Mouse (Mus musculus) forebrain, embryonic 11.5 days (tissue): ENCODE results near the gene Tbkbp1. TPM values are rescaled to one million over a fixed set of nuclear protein-coding genes. Genes with fewer than 3 reads are reported as not detected.
A peak's percentile ranks its signal among the peaks of the same experiment; 100 is the strongest.

Experiments
- ATAC-seq: fragments of 200-750 bp; cut with Nextera tagmentation; replicated peaks from 2 replicates; pipeline ENCODE4 v1.8.0; 2017; ENCODE audit warnings: moderate TSS enrichment; ENCODE audit not compliant: low FRiP score
- DNase-seq: peaks from one replicate; pipeline ENCODE4 v3.0.0-alpha.2; 2017; ENCODE audit warnings: low spot score
- H3K27ac ChIP-seq: fragments of 300-500 bp; sonication (generic); 2 replicates; pipeline ENCODE4 v1.5.1; 2014; ENCODE audit warnings: low read depth, low read length
- H3K27me3 ChIP-seq: fragments of 300-500 bp; sonication (generic); 2 replicates; pipeline ENCODE4 v1.6.1; 2014; ENCODE audit warnings: mild to moderate bottlenecking, low read length, mixed read lengths; ENCODE audit not compliant: control insufficient read depth, insufficient read depth
- H3K36me3 ChIP-seq: fragments of 300-500 bp; sonication (generic); 2 replicates; pipeline ENCODE4 v1.6.1; 2014; ENCODE audit warnings: mild to moderate bottlenecking, low read length, moderate library complexity, mixed read lengths; ENCODE audit not compliant: control insufficient read depth, insufficient read depth
- H3K4me1 ChIP-seq: fragments of 300-500 bp; sonication (generic); replicated peaks from 2 replicates; pipeline ENCODE4 v1.6.1; 2014; ENCODE audit warnings: low read length, mixed read lengths; ENCODE audit not compliant: control insufficient read depth, insufficient read depth
- H3K4me2 ChIP-seq: fragments of 300-500 bp; sonication (generic); 2 replicates; pipeline ENCODE4 v1.6.1; 2014; ENCODE audit warnings: low read depth, mild to moderate bottlenecking, low read length, moderate library complexity, mixed read lengths; ENCODE audit not compliant: severe bottlenecking
- H3K4me3 ChIP-seq: fragments of 300-500 bp; sonication (generic); 2 replicates; pipeline ENCODE4 v1.5.1; 2014; ENCODE audit warnings: low read depth, low read length
- H3K9ac ChIP-seq: fragments of 300-500 bp; sonication (generic); 2 replicates; pipeline ENCODE4 v1.6.1; 2014; ENCODE audit warnings: low read length
- H3K9me3 ChIP-seq: fragments of 300-500 bp; sonication (generic); 2 replicates; pipeline ENCODE4 v1.6.1; 2016; ENCODE audit warnings: low read length, mixed read lengths; ENCODE audit not compliant: control insufficient read depth
- WGBS: fragments of 180-500 bp; shearing (Covaris S2); extraction: QIAGEN DNeasy Blood & Tissue Kit; methylation state at CpG from one replicate; pipeline ENCODE4 v1.1.7; 2014; 5-methylcytosine and 5-hydroxymethylcytosine counted together
- polyA plus RNA-seq: library from polyadenylated mRNA; unstranded; fragments of >200 nt; fragmentation: Nextera tagmentation; extraction: Ambion mirVana; gene quantifications from 2 replicates; pipeline ENCODE4 v1.2.1, GENCODE M21; 2014

The Tbkbp1 gene
- polyA plus RNA-seq, 1 experiment from 2014 or later: 5.4 TPM

DNA sequence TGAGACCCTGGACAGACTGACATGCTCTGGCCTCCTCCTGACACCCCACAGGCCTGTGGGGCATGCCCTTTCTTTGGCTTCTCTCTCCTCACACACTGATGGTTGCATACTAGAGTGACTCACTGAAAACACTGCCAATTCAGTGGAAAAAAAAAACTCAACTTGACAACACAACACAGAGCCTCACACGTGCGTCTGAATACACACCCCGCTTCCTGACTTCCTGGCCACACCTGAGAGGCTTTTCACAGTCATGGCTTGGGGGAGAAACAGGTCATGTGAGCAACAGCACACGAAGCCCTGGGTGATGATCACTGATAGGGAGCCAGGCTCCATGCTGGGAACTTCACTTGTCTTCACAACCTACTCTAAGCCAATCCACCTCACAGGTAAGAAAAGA lies 10.5 kb downstream of the Tbkbp1 start:
- ATAC-seq: no peak
- H3K4me2 ChIP-seq: no peak overlapping the region

GRCm38 (mm10) chr11:97139256-97139655 lies 12.0 kb downstream of the Tbkbp1 start:
- H3K27ac ChIP-seq: no peak overlapping the region
- H3K27me3 ChIP-seq: peaks cover 13% of the 10 kb centered on the region; the same call in 1 of the 2 replicates
- peaks cover 19% of the 10 kb centered on the region for H3K4me1 ChIP-seq
- WGBS: 5% methylated on average over 14 of the region's 15 CpGs
- no peaks in the 10 kb centered on the region; the same call in 1 of the 2 replicates for H3K36me3 ChIP-seq
- peak overlapping the region; percentile 78 for H3K4me2 ChIP-seq
- DNase-seq (no peak), ATAC-seq (peak; percentile 30; the same call in 1 of the 2 replicates)
- no peaks in the 10 kb centered on the region for H3K9me3 ChIP-seq
- peak overlapping the region; percentile 48 for H3K9ac ChIP-seq
- H3K4me3 ChIP-seq: peak overlapping the region; percentile 33

More for the DNA sequence above, 10.5 kb downstream of the Tbkbp1 start:
- H3K36me3 ChIP-seq: no peaks in the 10 kb centered on the region; the same call in 1 of the 2 replicates
- 84% methylated on average over 4 of the region's 4 CpGs for WGBS
- H3K4me3 ChIP-seq: no peak overlapping the region
- H3K9ac ChIP-seq: no peak overlapping the region
- H3K27ac ChIP-seq: no peak overlapping the region
- H3K27me3 ChIP-seq: peaks cover 13% of the 10 kb centered on the region; the same call in 1 of the 2 replicates
- DNase-seq: no peak
- peaks cover 19% of the 10 kb centered on the region for H3K4me1 ChIP-seq
- H3K9me3 ChIP-seq: no peaks in the 10 kb centered on the region

GRCm38 (mm10) chr11:97138554-97139226 lies 12.6 kb downstream of the Tbkbp1 start:
- Histone ChIP-seq H3K4me1 (peaks cover 19% of the 10 kb centered on the region), H3K27ac (no peak overlapping the region), H3K9me3 (no peaks in the 10 kb centered on the region), H3K27me3 (peaks cover 13% of the 10 kb centered on the region; the same call in 1 of the 2 replicates), H3K4me3 (peak overlapping the region; percentile 33), H3K9ac (peak overlapping the region; percentile 48), H3K4me2 (peak overlapping the region; percentile 78), H3K36me3 (no peaks in the 10 kb centered on the region; the same call in 1 of the 2 replicates)
- ATAC-seq (peak; percentile 49; the same call in 1 of the 2 replicates), DNase-seq (peak; percentile 73)
- 8% methylated on average over 64 of the region's 69 CpGs for WGBS

- ATAC-seq: no peak
- DNase-seq: no peak
- 71% methylated on average over 5 of the region's 5 CpGs for WGBS
- H3K4me2 ChIP-seq: no peak overlapping the region
- H3K9me3 ChIP-seq: no peaks in the 10 kb centered on the region
- no peaks in the 10 kb centered on the region; the same call in 1 of the 2 replicates for H3K36me3 ChIP-seq
- no peak overlapping the region for H3K4me3 ChIP-seq
- H3K27me3 ChIP-seq: peaks cover 7% of the 10 kb centered on the region
- H3K9ac ChIP-seq: no peak overlapping the region
- no peak overlapping the region for H3K27ac ChIP-seq
- peaks cover 6% of the 10 kb centered on the region for H3K4me1 ChIP-seq
These were observed 18.0 kb downstream of the Tbkbp1 start for GRCm38 (mm10) chr11:97133270-97133669.

DNA sequence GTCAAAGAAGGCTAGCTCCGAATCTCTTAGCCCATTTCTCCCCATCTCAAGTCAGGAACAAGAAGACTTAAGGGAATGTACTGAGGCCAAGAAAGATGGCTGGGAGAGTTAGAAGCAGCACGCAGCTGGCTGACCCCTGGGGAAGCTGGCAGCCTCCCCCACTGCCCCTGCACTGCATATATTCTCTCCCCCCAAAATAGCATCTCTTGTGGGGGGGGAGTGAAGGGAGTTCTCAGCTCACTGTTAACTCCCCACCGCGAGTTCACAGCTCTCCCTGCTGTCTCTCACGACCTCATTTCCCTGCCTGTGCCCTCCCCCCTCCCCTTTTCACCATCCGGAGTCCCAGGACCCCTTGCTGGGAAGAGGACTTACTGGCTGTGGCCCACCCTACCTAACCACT lies 19.1 kb downstream of the Tbkbp1 start:
- Histone ChIP-seq H3K36me3 (no peaks in the 10 kb centered on the region), H3K4me3 (no peak overlapping the region), H3K9ac (no peak overlapping the region), H3K4me1 (no peaks in the 10 kb centered on the region), H3K9me3 (no peaks in the 10 kb centered on the region), H3K4me2 (no peak overlapping the region), H3K27me3 (peaks cover 4% of the 10 kb centered on the region), H3K27ac (no peak overlapping the region)
- 21% methylated on average over 6 of the region's 6 CpGs for WGBS
- DNase-seq: no peak
- no peak for ATAC-seq

DNA sequence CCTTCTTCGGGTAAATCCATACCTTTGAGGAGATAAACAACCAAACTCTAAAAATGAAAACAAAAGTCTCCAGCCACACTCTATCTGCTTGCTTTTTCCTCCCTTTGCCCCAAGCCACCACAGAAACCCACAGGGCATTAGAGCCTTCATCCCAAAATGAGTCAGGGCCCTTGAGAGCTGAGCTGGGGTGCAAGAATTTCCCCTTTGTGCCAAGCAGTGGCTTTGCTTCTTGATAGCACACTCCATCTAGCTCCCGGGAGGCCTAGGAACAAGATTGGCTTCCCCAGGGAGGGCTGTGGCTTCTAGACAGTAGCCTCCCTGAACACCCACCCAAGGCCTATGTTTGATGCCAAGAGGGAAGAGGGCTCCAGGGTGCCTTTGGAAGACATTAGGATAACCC lies 19.6 kb downstream of the Tbkbp1 start:
- no peak overlapping the region for H3K4me3 ChIP-seq
- 81% methylated on average over 2 of the region's 2 CpGs for WGBS
- no peak for DNase-seq
- H3K4me2 ChIP-seq: no peak overlapping the region
- H3K27me3 ChIP-seq: peaks cover 4% of the 10 kb centered on the region
- no peak overlapping the region for H3K27ac ChIP-seq
- 0 out of 2 replicates have a peak, but pooled peaks cover 2% of the 10 kb centered on the region for H3K4me1 ChIP-seq
- H3K9ac ChIP-seq: no peak overlapping the region
- H3K9me3 ChIP-seq: no peaks in the 10 kb centered on the region
- H3K36me3 ChIP-seq: no peaks in the 10 kb centered on the region
- ATAC-seq: no peak

DNA sequence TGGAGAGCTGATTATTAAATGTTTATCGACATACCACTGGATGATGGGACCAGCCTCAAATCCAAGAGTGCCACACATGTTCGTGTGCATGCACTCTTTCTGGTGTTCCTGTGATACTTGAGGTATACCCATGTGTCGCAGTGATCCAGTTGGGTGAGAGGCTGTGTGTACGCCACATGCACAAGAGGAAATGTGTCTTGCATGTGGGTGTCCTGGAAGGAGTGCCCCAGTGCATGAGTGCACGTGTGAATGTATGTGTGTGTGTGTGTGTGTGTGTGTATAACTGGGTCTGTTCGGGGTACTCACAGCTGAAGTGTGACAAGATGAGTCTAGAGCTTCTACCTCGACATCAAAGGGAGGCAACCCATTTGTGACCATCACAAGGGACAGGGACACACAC lies 21.0 kb downstream of the Tbkbp1 start:
- peaks cover 5% of the 10 kb centered on the region for H3K27me3 ChIP-seq
- no peak for DNase-seq
- no peak overlapping the region for H3K27ac ChIP-seq
- ATAC-seq: no peak
- H3K9me3 ChIP-seq: no peaks in the 10 kb centered on the region
- no peak overlapping the region for H3K4me2 ChIP-seq
- H3K36me3 ChIP-seq: no peaks in the 10 kb centered on the region
- H3K4me1 ChIP-seq: 0 out of 2 replicates have a peak, but pooled peaks cover 2% of the 10 kb centered on the region
- H3K9ac ChIP-seq: no peak overlapping the region
- 87% methylated on average over 7 of the region's 7 CpGs for WGBS
- no peak overlapping the region for H3K4me3 ChIP-seq

- no peak for DNase-seq
- Histone ChIP-seq H3K4me1 (0 out of 2 replicates have a peak, but pooled peaks cover 5% of the 10 kb centered on the region), H3K27ac (no peak overlapping the region), H3K4me3 (no peak overlapping the region), H3K4me2 (no peak overlapping the region), H3K36me3 (no peaks in the 10 kb centered on the region), H3K9ac (no peak overlapping the region), H3K27me3 (peaks cover 5% of the 10 kb centered on the region; the same call in 1 of the 2 replicates), H3K9me3 (no peaks in the 10 kb centered on the region)
- WGBS: 54% methylated on average over 3 of the region's 3 CpGs
- no peak for ATAC-seq
These were observed 22.3 kb downstream of the Tbkbp1 start for GRCm38 (mm10) chr11:97128956-97129355.
